8 mouse cellular contexts compared by ENCODE assay signal in the genomic region with DNA sequence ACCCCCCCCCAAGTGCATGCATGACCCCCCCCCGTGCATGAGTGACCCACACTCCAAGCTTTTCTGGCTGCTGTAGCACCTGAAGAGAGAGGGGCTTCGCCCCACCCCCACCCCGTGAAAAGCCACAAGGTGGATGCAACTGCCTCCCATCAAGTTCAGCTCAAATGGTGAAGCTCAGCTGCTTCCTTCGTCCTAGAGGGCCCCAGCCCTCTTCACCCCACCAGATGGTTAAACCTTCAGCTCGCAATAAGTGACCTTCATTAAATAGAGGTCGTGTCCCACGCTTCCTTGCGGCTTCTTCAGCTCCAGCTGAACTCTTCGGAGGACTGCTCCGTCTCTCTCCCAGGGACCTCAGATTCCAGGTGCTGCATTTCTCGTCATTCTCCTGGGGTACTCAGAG. TPM values are rescaled to one million over a fixed set of nuclear protein-coding genes. Genes with fewer than 3 reads are reported as not detected.
A peak's percentile ranks its signal among the peaks of the same experiment; 100 is the strongest.
DNase-seq lines count a peak whose midpoint lies in the region; ATAC-seq and TF ChIP-seq lines count a peak whose summit lies in the region.

A gene (plus strand): TSS at position 301 of the 400 bp plus-strand sequence.

- peaks cover 62% of the 10 kb centered on the region for H3K27me3 ChIP-seq in kidney, embryonic 16.5 days (ENCODE audit: insufficient read depth, low read length)
- H3K27me3 ChIP-seq in embryonic facial prominence, embryonic 14.5 days (replicated peaks; ENCODE audit: control insufficient read depth, insufficient read depth, low read length) = peaks cover 55% of the 10 kb centered on the region
- peaks cover 35% of the 10 kb centered on the region for H3K27me3 ChIP-seq in intestine, postnatal 0 days (replicated peaks; ENCODE audit: control insufficient read depth, insufficient read depth, low read length)
- no peaks in the 10 kb centered on the region for H3K27me3 ChIP-seq in midbrain, embryonic 14.5 days (ENCODE audit: control insufficient read depth, insufficient read depth, low read length)

- no peaks in the 10 kb centered on the region for H3K4me1 ChIP-seq in kidney, embryonic 16.5 days (ENCODE audit: insufficient read depth, low read length)
- H3K4me1 ChIP-seq in embryonic facial prominence, embryonic 14.5 days (ENCODE audit: control insufficient read depth, insufficient read depth, low read length) = peaks cover 8% of the 10 kb centered on the region
- no peaks in the 10 kb centered on the region for H3K4me1 ChIP-seq in intestine, postnatal 0 days (replicated peaks; ENCODE audit: control insufficient read depth, insufficient read depth, low read length)
- H3K4me1 ChIP-seq in midbrain, embryonic 14.5 days (ENCODE audit: control insufficient read depth, insufficient read depth, low read length) = peaks cover 3% of the 10 kb centered on the region; the same call in 1 of the 2 replicates

- no peak within 1 kb of the TSS for H3K27ac ChIP-seq in kidney, embryonic 16.5 days (ENCODE audit: low read length)
- H3K27ac ChIP-seq in embryonic facial prominence, embryonic 14.5 days (replicated peaks; ENCODE audit: low read depth, low read length) = no peak within 1 kb of the TSS
- H3K27ac ChIP-seq in intestine, postnatal 0 days (ENCODE audit: low read depth, low read length) = no peak within 1 kb of the TSS
- peak within 1 kb of the TSS; percentile 72 for H3K27ac ChIP-seq in midbrain, embryonic 14.5 days (replicated peaks; ENCODE audit: low read depth, low read length)

- TF ChIP-seq CTCF in intestine, postnatal 0 days (IDR thresholded peaks at IDR 0.05; ENCODE audit: low read depth) = no peak

- ATAC-seq in kidney, embryonic 16.5 days (ENCODE audit: low FRiP score, low TSS enrichment) = no peak
- no peak for ATAC-seq in embryonic facial prominence, embryonic 14.5 days (ENCODE audit: low read depth)
- no peak for ATAC-seq in intestine, postnatal 0 days
- no peak for ATAC-seq in midbrain, embryonic 14.5 days (ENCODE audit: low FRiP score, low TSS enrichment)

- peak within 1 kb of the TSS; percentile 58 for H3K4me2 ChIP-seq in kidney, embryonic 16.5 days (replicated peaks; ENCODE audit: low read depth, low read length)
- peak within 1 kb of the TSS; percentile 60 for H3K4me2 ChIP-seq in embryonic facial prominence, embryonic 14.5 days (ENCODE audit: low read depth, low read length)
- H3K4me2 ChIP-seq in intestine, postnatal 0 days (replicated peaks; ENCODE audit: low read depth) = peak within 1 kb of the TSS; percentile 37
- H3K4me2 ChIP-seq in midbrain, embryonic 14.5 days (ENCODE audit: low read length) = peak within 1 kb of the TSS; percentile 58

- WGBS in kidney, embryonic 16.5 days = 2% methylated on average over 11 of the region's 11 CpGs
- WGBS in embryonic facial prominence, embryonic 14.5 days = 2% methylated on average over 9 of the region's 11 CpGs
- 8% methylated on average over 11 of the region's 11 CpGs for WGBS in intestine, postnatal 0 days
- WGBS in midbrain, embryonic 14.5 days = 5% methylated on average over 11 of the region's 11 CpGs

- H3K36me3 ChIP-seq in kidney, embryonic 16.5 days (ENCODE audit: insufficient read depth, low read length) = no peaks in the 10 kb centered on the region
- no peaks in the 10 kb centered on the region for H3K36me3 ChIP-seq in embryonic facial prominence, embryonic 14.5 days (ENCODE audit: control insufficient read depth, insufficient read depth, low read length)
- no peaks in the 10 kb centered on the region for H3K36me3 ChIP-seq in intestine, postnatal 0 days (ENCODE audit: control insufficient read depth, insufficient read depth)
- no peaks in the 10 kb centered on the region for H3K36me3 ChIP-seq in midbrain, embryonic 14.5 days (ENCODE audit: control insufficient read depth, insufficient read depth, low read length)

- no peaks in the 10 kb centered on the region for H3K9me3 ChIP-seq in kidney, embryonic 16.5 days (ENCODE audit: low read length)
- H3K9me3 ChIP-seq in embryonic facial prominence, embryonic 14.5 days (ENCODE audit: control insufficient read depth, low read length) = peaks cover 6% of the 10 kb centered on the region; the same call in 1 of the 2 replicates
- no peaks in the 10 kb centered on the region for H3K9me3 ChIP-seq in intestine, postnatal 0 days (ENCODE audit: control insufficient read depth)
- no peaks in the 10 kb centered on the region for H3K9me3 ChIP-seq in midbrain, embryonic 14.5 days (ENCODE audit: control insufficient read depth, low read length)

- no peak within 1 kb of the TSS for H3K9ac ChIP-seq in kidney, embryonic 16.5 days (replicated peaks; ENCODE audit: low read length)
- no peak within 1 kb of the TSS; the same call in 1 of the 2 replicates for H3K9ac ChIP-seq in embryonic facial prominence, embryonic 14.5 days (ENCODE audit: low read depth, low read length)
- H3K9ac ChIP-seq in intestine, postnatal 0 days (ENCODE audit: low read depth, low read length) = no peak within 1 kb of the TSS
- peak within 1 kb of the TSS; percentile 51 for H3K9ac ChIP-seq in midbrain, embryonic 14.5 days (replicated peaks; ENCODE audit: low read length)

- peak within 1 kb of the TSS; percentile 36 for H3K4me3 ChIP-seq in kidney, embryonic 16.5 days (ENCODE audit: low read length)
- H3K4me3 ChIP-seq in embryonic facial prominence, embryonic 14.5 days (ENCODE audit: low read depth, low read length) = peak within 1 kb of the TSS; percentile 34
- peak within 1 kb of the TSS; percentile 20 for H3K4me3 ChIP-seq in intestine, postnatal 0 days (ENCODE audit: low read depth, low read length)
- H3K4me3 ChIP-seq in midbrain, embryonic 14.5 days (replicated peaks; ENCODE audit: low read depth, low read length) = peak within 1 kb of the TSS; percentile 49

- DNase-seq in kidney, postnatal 4 days = no peak
- no peak for DNase-seq in embryonic facial prominence, embryonic 14.5 days (ENCODE audit: low spot score)
- DNase-seq in midbrain, embryonic 14.5 days = peak; percentile 24
- no peak for DNase-seq in urinary bladder, postnatal 36 days (ENCODE audit: low spot score in 2 of 2)
- DNase-seq in urinary bladder, postnatal 25 days (ENCODE audit: low spot score) = no peak
- DNase-seq in spleen, postnatal 14 days (ENCODE audit: low spot score in 2 of 2) = no peak

RNA-seq across cellular contexts. Expression of the gene that starts here (rescaled TPM):
- 0.06 and 0.12 TPM in 2 replicates for polyA plus RNA-seq in kidney, embryonic 16.5 days (2015; fragmentation: Nextera tagmentation; extraction: Ambion mirVana)
- polyA plus RNA-seq in embryonic facial prominence, embryonic 14.5 days (2014; fragmentation: Nextera tagmentation; extraction: Ambion mirVana) = 0.29 and 0.58 TPM in 2 replicates
- 0.03 and 0.04 TPM in 2 replicates for polyA plus RNA-seq in intestine, postnatal 0 days (2015; fragmentation: Nextera tagmentation; extraction: Ambion mirVana)
- polyA plus RNA-seq in midbrain, embryonic 14.5 days (2014; fragmentation: Nextera tagmentation; extraction: Ambion mirVana) = 9.6 and 10.7 TPM in 2 replicates
